Mouse (Mus musculus) olfactory bulb, adult 2 months (tissue): ENCODE data around the gene Cnot6. TPM values are rescaled to one million over a fixed set of nuclear protein-coding genes. Genes with fewer than 3 reads are reported as not detected.

Source experiments
- H3K27ac ChIP-seq: fragments of 200-500 bp; 2 replicates; pipeline ENCODE4 v1.5.1; 2012; ENCODE audit warnings: low read depth, low read length; ENCODE audit not compliant: insufficient read depth
- H3K4me1 ChIP-seq: fragments of 200-500 bp; 2 replicates; pipeline ENCODE4 v1.6.1; 2012; ENCODE audit warnings: low read length; ENCODE audit not compliant: control insufficient read depth, insufficient read depth
- H3K4me3 ChIP-seq: fragments of 200-500 bp; 2 replicates; pipeline ENCODE4 v1.5.1; 2012; ENCODE audit warnings: mild to moderate bottlenecking, low read depth, low read length, moderate library complexity; ENCODE audit not compliant: insufficient read depth
- CTCF ChIP-seq: fragments of 200-500 bp; IDR thresholded peaks from 2 replicates; pipeline ENCODE4 v1.5.1; 2012; ENCODE audit warnings: low read depth, mild to moderate bottlenecking, low read length, moderate library complexity; ENCODE audit not compliant: insufficient read depth
- POLR2A ChIP-seq: fragments of 200-500 bp; IDR thresholded peaks from 2 replicates; pipeline ENCODE4 v1.6.1; 2012; ENCODE audit warnings: mild to moderate bottlenecking, low read depth, low read length, moderate library complexity; ENCODE audit not compliant: insufficient read depth
- WGBS: fragments of 180-500 bp; shearing (Covaris S2); methylation state at CpG from one replicate; pipeline ENCODE4 v1.1.7; 2018; 5-methylcytosine and 5-hydroxymethylcytosine counted together
- polyA plus RNA-seq: library from polyadenylated mRNA; stranded (reverse); fragments of >200 nt; gene quantifications from 2 replicates; pipeline ENCODE4 v1.2.4, GENCODE M21; 2012; ENCODE audit warnings: low replicate concordance; ENCODE audit not compliant: missing spikeins, insufficient read depth, insufficient read length

Gene Cnot6
- polyA plus RNA-seq, 1 experiment: 186 TPM

DNA sequence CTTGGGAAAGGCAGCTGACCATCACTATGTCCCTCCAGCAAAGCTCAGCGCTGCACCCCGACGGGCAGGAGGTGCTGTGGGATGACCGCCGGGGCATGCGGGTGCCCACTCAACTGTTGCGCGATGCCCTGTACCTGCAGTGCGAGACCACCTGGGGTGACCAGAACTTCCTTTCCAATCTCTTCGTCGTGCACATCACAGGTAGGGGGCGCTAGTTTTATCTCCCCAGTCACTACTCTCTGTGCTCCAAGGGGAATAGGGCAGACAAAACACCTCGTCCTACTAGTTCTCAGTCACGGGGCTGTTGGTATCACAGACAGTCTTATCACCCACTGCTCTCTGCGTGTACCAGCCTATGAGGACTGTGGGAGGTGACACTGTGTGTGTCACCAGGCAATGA is 86.7 kb downstream of the Cnot6 start:
- 74% methylated on average over 15 of the region's 15 CpGs for WGBS
- Histone ChIP-seq H3K4me1 (no peaks in the 10 kb centered on the region), H3K4me3 (no peak overlapping the region), H3K27ac (no peak overlapping the region)
- TF ChIP-seq CTCF: no peak
- TF ChIP-seq POLR2A: no peak

DNA sequence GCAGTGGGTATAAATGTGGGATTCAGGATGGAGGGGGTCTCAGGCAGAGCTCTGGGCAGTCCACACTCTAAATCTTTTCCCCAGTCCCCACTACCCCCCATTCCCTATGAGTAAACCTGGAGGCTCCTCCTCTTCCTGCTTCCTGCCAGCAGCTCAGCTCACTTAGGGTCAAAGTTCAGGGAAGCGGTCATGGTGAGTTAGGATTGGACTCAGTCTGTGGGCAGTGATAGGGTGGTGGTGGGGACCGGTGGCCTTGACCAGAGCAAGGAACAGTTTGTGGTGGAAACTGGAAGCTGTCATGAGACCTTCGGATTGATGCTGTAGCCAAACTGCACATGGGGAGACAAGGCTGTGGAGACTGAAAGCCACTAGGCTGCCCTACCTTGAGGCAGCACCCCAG is 88.4 kb downstream of the Cnot6 start:
- no peak overlapping the region for H3K4me3 ChIP-seq
- H3K4me1 ChIP-seq: no peaks in the 10 kb centered on the region
- TF ChIP-seq POLR2A (no peak), CTCF (no peak)
- WGBS: 91% methylated on average over 3 of the region's 3 CpGs
- H3K27ac ChIP-seq: no peak overlapping the region

DNA sequence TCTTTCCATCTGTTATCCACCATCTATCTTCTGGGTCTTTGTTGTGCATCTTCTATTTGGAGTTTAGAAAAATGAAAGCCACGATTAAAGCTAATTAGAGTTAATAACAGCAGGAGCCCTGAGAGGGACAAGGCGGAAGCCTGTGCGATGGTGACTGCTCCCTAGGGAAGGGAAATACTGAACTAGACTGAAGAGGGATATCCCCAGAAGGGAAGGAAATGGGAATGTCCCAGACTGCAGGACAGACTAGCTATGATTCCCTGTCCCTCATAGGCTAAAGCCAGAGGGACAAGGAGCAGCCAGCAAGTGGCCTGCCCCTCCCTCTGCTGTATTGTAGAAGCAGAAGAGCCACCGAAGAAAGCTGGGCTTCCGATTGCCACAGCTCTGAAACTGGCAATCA is 90.6 kb downstream of the Cnot6 start:
- WGBS: 59% methylated on average over 5 of the region's 5 CpGs
- Histone ChIP-seq H3K4me1 (no peaks in the 10 kb centered on the region), H3K4me3 (no peak overlapping the region), H3K27ac (no peak overlapping the region)
- TF ChIP-seq POLR2A (no peak), CTCF (no peak)

Other genes starting within 250 kb of the Cnot6 start
- gene Olfr1386, start 247.7 kb downstream of the Cnot6 start, polyA plus RNA-seq: not detected in 2 replicates
- gene Olfr1385, start 223.7 kb downstream of the Cnot6 start, polyA plus RNA-seq: not detected in 2 replicates
- gene Olfr1384, start 206.0 kb downstream of the Cnot6 start, polyA plus RNA-seq: not detected in 2 replicates
- not detected in 2 replicates for gene Olfr1383, start 193.1 kb downstream of the Cnot6 start, polyA plus RNA-seq
- gene Olfr1382, start 184.5 kb downstream of the Cnot6 start, polyA plus RNA-seq: not detected in 2 replicates
- not detected in 2 replicates for gene Olfr1381, start 169.3 kb downstream of the Cnot6 start, polyA plus RNA-seq
- gene Olfr1380, start 155.8 kb downstream of the Cnot6 start, polyA plus RNA-seq: not detected in 2 replicates
- gene Flt4, start 103.5 kb downstream of the Cnot6 start, polyA plus RNA-seq: not detected in 2 replicates
- not detected in 2 replicates for gene Scgb3a1, start 49.1 kb downstream of the Cnot6 start, polyA plus RNA-seq
- gene Gfpt2, start 81.5 kb upstream of the Cnot6 start, polyA plus RNA-seq: not detected in 2 replicates
- gene Mapk9, start 134.0 kb upstream of the Cnot6 start, polyA plus RNA-seq: not detected in 2 replicates
- not detected in 2 replicates for gene Rasgef1c, start 189.1 kb upstream of the Cnot6 start, polyA plus RNA-seq